Mouse (Mus musculus) neural tube, embryonic 13.5 days (tissue): ENCODE data around the gene Sgpp2. TPM values are rescaled to one million over a fixed set of nuclear protein-coding genes. Genes with fewer than 3 reads are reported as not detected.

ENCODE experiments used
- ATAC-seq: fragments of 200-750 bp; cut with Nextera tagmentation; 2 replicates; pipeline ENCODE4 v1.8.0; 2017; ENCODE audit warnings: low read depth, mild to moderate bottlenecking, moderate TSS enrichment, moderate library complexity
- H3K27ac ChIP-seq: fragments of 300-500 bp; sonication (generic); replicated peaks from 2 replicates; pipeline ENCODE4 v1.5.1; 2015; ENCODE audit warnings: moderate library complexity, mild to moderate bottlenecking, inconsistent platforms
- H3K27me3 ChIP-seq: fragments of 300-500 bp; sonication (generic); 2 replicates; pipeline ENCODE4 v1.6.1; 2015; ENCODE audit warnings: mild to moderate bottlenecking, inconsistent platforms
- H3K36me3 ChIP-seq: fragments of 300-500 bp; sonication (generic); 2 replicates; pipeline ENCODE4 v1.6.1; 2015; ENCODE audit warnings: mild to moderate bottlenecking, inconsistent platforms
- H3K4me1 ChIP-seq: fragments of 300-500 bp; sonication (generic); replicated peaks from 2 replicates; pipeline ENCODE4 v1.6.1; 2015; ENCODE audit warnings: inconsistent platforms
- H3K4me2 ChIP-seq: fragments of 300-500 bp; sonication (generic); 2 replicates; pipeline ENCODE4 v1.6.1; 2015; ENCODE audit warnings: inconsistent platforms, mild to moderate bottlenecking, moderate library complexity
- H3K4me3 ChIP-seq: fragments of 300-500 bp; sonication (generic); 2 replicates; pipeline ENCODE4 v1.5.1; 2015; ENCODE audit warnings: mild to moderate bottlenecking, inconsistent platforms
- H3K9ac ChIP-seq: fragments of 300-500 bp; sonication (generic); 2 replicates; pipeline ENCODE4 v1.6.1; 2015; ENCODE audit warnings: moderate library complexity, mild to moderate bottlenecking, inconsistent platforms
- H3K9me3 ChIP-seq: fragments of 300-500 bp; sonication (generic); 2 replicates; pipeline ENCODE4 v1.6.1; 2016; ENCODE audit warnings: inconsistent platforms
- WGBS: fragments of 180-500 bp; shearing (Covaris S2); methylation state at CpG from one replicate; pipeline ENCODE4 v1.1.7; 2015; 5-methylcytosine and 5-hydroxymethylcytosine counted together
- polyA plus RNA-seq: library from polyadenylated mRNA; unstranded; fragments of >200 nt; fragmentation: Nextera tagmentation; extraction: Ambion mirVana; gene quantifications from 2 replicates; pipeline ENCODE4 v1.2.1, GENCODE M21; 2015

The Sgpp2 gene
- polyA plus RNA-seq, 1 experiment from 2014 or later: 2.3 TPM

GRCm38 (mm10) chr1:78373836-78374235 is 63.7 kb downstream of the Sgpp2 start:
- Histone ChIP-seq H3K27ac (no peak overlapping the region), H3K4me1 (peaks cover 7% of the 10 kb centered on the region), H3K27me3 (no peaks in the 10 kb centered on the region), H3K4me2 (no peak overlapping the region), H3K9ac (no peak overlapping the region), H3K36me3 (no peaks in the 10 kb centered on the region), H3K4me3 (no peak overlapping the region), H3K9me3 (peaks cover 10% of the 10 kb centered on the region; the same call in 1 of the 2 replicates)
- ATAC-seq: no peak
- 83% methylated on average over 5 of the region's 5 CpGs for WGBS

DNA sequence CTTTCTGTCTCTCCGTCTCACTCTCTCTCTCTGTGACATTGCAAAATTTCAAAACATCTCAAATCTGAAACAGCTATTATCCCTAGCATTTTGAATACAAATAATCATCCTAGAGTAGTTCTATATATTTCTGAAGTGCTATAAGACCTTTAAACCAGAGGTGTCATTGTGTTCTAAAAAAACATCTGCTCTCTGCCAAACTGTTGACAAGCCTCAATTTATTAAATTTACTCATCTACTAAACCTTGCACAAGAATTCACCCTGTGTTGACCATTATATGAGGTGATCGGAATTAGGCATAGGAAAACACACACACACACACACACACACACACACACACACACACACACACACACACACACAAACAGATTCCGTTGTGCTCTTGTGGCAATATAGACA is 64.9 kb downstream of the Sgpp2 start:
- no peaks in the 10 kb centered on the region for H3K27me3 ChIP-seq
- H3K27ac ChIP-seq: no peak overlapping the region
- ATAC-seq: no peak
- H3K4me3 ChIP-seq: no peak overlapping the region
- peaks cover 7% of the 10 kb centered on the region for H3K4me1 ChIP-seq
- peaks cover 10% of the 10 kb centered on the region; the same call in 1 of the 2 replicates for H3K9me3 ChIP-seq
- no peaks in the 10 kb centered on the region for H3K36me3 ChIP-seq
- no peak overlapping the region for H3K9ac ChIP-seq
- no peak overlapping the region for H3K4me2 ChIP-seq
- 93% methylated on average over 3 of the region's 3 CpGs for WGBS

DNA sequence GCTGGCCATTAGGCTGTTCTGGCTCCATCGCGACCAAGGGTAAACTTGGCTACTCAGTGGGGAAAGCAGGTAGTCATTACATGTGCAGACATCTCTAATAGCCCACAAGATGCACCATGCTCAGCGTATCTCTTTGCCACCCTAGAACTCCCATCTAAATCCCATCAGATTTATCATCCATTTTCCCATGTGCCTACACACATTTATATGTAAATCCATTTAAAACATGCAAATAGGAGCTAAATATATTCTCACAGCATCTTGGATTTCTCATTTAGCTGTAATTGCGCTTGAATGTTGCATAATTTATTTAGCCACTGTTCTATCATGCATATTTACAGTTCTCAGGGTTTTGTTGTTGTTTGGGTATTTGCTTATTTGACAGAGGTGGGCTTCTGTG is 70.8 kb downstream of the Sgpp2 start:
- no peaks in the 10 kb centered on the region for H3K4me1 ChIP-seq
- no peaks in the 10 kb centered on the region for H3K9me3 ChIP-seq
- H3K27me3 ChIP-seq: no peaks in the 10 kb centered on the region
- H3K36me3 ChIP-seq: no peaks in the 10 kb centered on the region
- 65% methylated on average over 4 of the region's 4 CpGs for WGBS
- no peak overlapping the region for H3K4me2 ChIP-seq
- H3K9ac ChIP-seq: no peak overlapping the region
- no peak overlapping the region for H3K4me3 ChIP-seq
- ATAC-seq: no peak
- H3K27ac ChIP-seq: no peak overlapping the region

GRCm38 (mm10) chr1:78387854-78388253 is 77.7 kb downstream of the Sgpp2 start:
- H3K36me3 ChIP-seq: no peaks in the 10 kb centered on the region
- H3K4me1 ChIP-seq: peaks cover 5% of the 10 kb centered on the region
- H3K4me3 ChIP-seq: no peak overlapping the region
- 50% methylated on average over 4 of the region's 4 CpGs for WGBS
- no peak overlapping the region for H3K27ac ChIP-seq
- no peak for ATAC-seq
- H3K9me3 ChIP-seq: no peaks in the 10 kb centered on the region
- no peak overlapping the region for H3K4me2 ChIP-seq
- no peak overlapping the region for H3K9ac ChIP-seq
- H3K27me3 ChIP-seq: peaks cover 3% of the 10 kb centered on the region

- no peak overlapping the region for H3K9ac ChIP-seq
- H3K9me3 ChIP-seq: no peaks in the 10 kb centered on the region
- 10% methylated on average over 3 of the region's 3 CpGs for WGBS
- H3K4me3 ChIP-seq: no peak overlapping the region
- peaks cover 5% of the 10 kb centered on the region for H3K4me1 ChIP-seq
- no peaks in the 10 kb centered on the region for H3K36me3 ChIP-seq
- H3K4me2 ChIP-seq: no peak overlapping the region
- H3K27ac ChIP-seq: no peak overlapping the region
- no peak for ATAC-seq
- peaks cover 3% of the 10 kb centered on the region for H3K27me3 ChIP-seq
Observed at GRCm38 (mm10) chr1:78388848-78389247, 78.7 kb downstream of the Sgpp2 start.

- Histone ChIP-seq H3K9me3 (no peaks in the 10 kb centered on the region), H3K4me3 (no peak overlapping the region), H3K36me3 (no peaks in the 10 kb centered on the region), H3K27me3 (peaks cover 3% of the 10 kb centered on the region; the same call in 1 of the 2 replicates), H3K27ac (no peak overlapping the region), H3K4me2 (no peak overlapping the region), H3K4me1 (peaks cover 11% of the 10 kb centered on the region), H3K9ac (no peak overlapping the region)
- ATAC-seq: no peak
- 67% methylated on average over 8 of the region's 8 CpGs for WGBS
Observed at GRCm38 (mm10) chr1:78395191-78395735, 85.1 kb downstream of the Sgpp2 start.

DNA sequence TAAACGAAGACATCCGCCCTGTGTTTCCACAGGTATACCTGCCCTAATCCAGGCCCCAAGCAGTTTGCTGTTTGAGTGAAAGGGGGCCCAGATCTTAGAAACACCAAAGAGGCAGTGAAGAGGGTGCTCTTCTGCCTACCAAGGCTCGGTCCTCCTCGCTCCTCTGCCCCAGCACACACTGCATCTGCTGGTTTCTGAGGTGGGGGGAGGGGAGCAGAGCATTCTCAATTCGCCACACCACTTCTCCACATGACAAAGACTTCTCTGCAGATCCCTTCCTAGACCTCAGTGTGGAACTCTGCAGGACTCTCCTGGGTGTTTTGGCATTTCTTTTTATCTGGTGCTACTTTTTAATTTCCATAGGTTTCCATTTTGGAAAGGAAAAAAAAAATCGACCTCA is 85.6 kb downstream of the Sgpp2 start:
- no peaks in the 10 kb centered on the region for H3K9me3 ChIP-seq
- no peak for ATAC-seq
- H3K27me3 ChIP-seq: peaks cover 3% of the 10 kb centered on the region; the same call in 1 of the 2 replicates
- no peak overlapping the region for H3K4me3 ChIP-seq
- no peak overlapping the region for H3K27ac ChIP-seq
- peaks cover 11% of the 10 kb centered on the region for H3K4me1 ChIP-seq
- WGBS: 28% methylated on average over 6 of the region's 6 CpGs
- no peak overlapping the region for H3K4me2 ChIP-seq
- H3K9ac ChIP-seq: no peak overlapping the region
- no peaks in the 10 kb centered on the region for H3K36me3 ChIP-seq

DNA sequence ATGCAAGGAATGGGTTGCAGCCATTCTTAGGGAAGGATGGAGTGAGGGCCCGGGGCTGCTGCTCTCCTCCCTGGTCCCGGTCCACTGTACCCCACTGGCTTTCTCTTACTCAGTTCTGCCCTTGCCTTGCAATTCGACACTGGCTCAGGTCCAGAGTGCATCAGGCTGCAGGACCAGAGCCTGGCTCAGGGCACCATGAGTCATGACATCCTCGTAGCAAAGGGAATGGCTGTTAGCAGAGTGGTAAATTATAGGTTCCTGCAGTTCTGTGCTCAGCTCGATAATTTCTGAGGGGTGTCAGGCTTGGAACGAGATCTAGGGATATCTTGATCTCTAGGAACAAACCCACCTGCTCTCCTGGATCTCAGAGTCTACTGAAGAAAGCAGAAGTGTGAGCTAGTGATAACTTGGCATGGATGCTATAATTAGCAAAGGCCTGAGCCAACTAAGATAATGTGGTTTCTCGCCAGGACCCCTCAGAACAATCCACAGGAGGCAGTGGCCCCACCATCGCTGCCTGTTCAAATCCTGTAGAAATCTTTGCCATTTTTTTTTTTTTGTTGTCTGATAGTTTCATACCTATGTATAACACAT is 86.3 kb downstream of the Sgpp2 start:
- Histone ChIP-seq H3K36me3 (no peaks in the 10 kb centered on the region), H3K4me2 (no peak overlapping the region), H3K4me1 (peaks cover 11% of the 10 kb centered on the region), H3K9me3 (no peaks in the 10 kb centered on the region), H3K27me3 (peaks cover 2% of the 10 kb centered on the region; the same call in 1 of the 2 replicates), H3K4me3 (no peak overlapping the region), H3K9ac (no peak overlapping the region), H3K27ac (no peak overlapping the region)
- ATAC-seq: peak; percentile 40; the same call in 1 of the 2 replicates
- 33% methylated on average over 8 of the region's 8 CpGs for WGBS

DNA sequence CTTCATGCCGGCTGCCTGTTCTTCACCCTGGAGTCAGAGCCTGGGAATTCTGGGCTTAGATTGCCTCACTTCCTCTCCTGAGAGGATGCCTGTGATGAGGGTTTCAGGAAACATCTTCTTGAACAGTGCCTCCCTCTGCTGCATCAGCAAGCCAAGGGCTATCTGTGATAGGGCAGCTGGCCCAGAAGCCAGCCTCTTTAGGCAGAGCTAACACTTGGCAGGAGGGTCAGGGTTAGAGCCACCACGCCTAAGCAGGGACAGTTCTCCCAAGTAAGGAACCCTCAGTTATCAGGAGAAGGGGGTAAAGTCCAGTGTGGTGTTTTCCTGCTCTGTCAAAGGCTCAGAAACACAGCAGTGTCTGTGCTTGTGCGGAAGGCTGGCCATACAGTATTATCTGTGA is 89.6 kb downstream of the Sgpp2 start:
- H3K4me1 ChIP-seq: peaks cover 11% of the 10 kb centered on the region
- H3K9me3 ChIP-seq: no peaks in the 10 kb centered on the region
- H3K27ac ChIP-seq: no peak overlapping the region
- no peak overlapping the region for H3K4me2 ChIP-seq
- WGBS: 76% methylated on average over 3 of the region's 3 CpGs
- H3K36me3 ChIP-seq: no peaks in the 10 kb centered on the region
- H3K27me3 ChIP-seq: no peaks in the 10 kb centered on the region
- ATAC-seq: no peak
- no peak overlapping the region for H3K9ac ChIP-seq
- no peak overlapping the region for H3K4me3 ChIP-seq

DNA sequence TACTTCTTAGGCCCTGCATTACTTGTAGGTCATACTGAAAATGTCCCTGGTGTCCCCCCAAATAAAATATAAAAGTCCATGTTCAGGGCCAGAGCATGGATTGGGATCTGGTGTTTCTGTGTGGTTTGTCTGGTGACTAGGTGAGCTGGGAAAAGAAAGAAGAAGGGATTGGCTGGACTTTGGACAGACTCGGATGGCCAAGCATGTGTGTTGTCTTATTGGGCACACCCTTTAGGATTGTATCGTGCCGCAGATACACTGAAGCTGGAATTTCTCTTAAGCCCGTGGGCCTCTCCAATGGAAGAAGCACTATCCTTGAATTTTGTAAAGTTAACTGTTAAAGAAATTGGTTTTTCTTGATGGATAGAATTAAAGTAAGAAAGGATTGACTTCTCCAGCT is 91.3 kb downstream of the Sgpp2 start:
- 95% methylated on average over 4 of the region's 4 CpGs for WGBS
- no peak overlapping the region for H3K9ac ChIP-seq
- H3K9me3 ChIP-seq: no peaks in the 10 kb centered on the region
- H3K4me2 ChIP-seq: no peak overlapping the region
- H3K36me3 ChIP-seq: no peaks in the 10 kb centered on the region
- no peak overlapping the region for H3K27ac ChIP-seq
- peaks cover 1% of the 10 kb centered on the region for H3K4me1 ChIP-seq
- no peak overlapping the region for H3K4me3 ChIP-seq
- no peak for ATAC-seq
- H3K27me3 ChIP-seq: no peaks in the 10 kb centered on the region

GRCm38 (mm10) chr1:78409396-78409795 is 99.3 kb downstream of the Sgpp2 start:
- ATAC-seq: no peak
- H3K27ac ChIP-seq: no peak overlapping the region
- H3K4me2 ChIP-seq: no peak overlapping the region
- H3K9ac ChIP-seq: no peak overlapping the region
- WGBS: 94% methylated on average over 2 of the region's 2 CpGs
- H3K27me3 ChIP-seq: no peaks in the 10 kb centered on the region
- H3K36me3 ChIP-seq: no peaks in the 10 kb centered on the region
- no peak overlapping the region for H3K4me3 ChIP-seq
- H3K4me1 ChIP-seq: no peaks in the 10 kb centered on the region
- H3K9me3 ChIP-seq: no peaks in the 10 kb centered on the region

GRCm38 (mm10) chr1:78412668-78413067 is 102.5 kb downstream of the Sgpp2 start:
- no peaks in the 10 kb centered on the region for H3K4me1 ChIP-seq
- H3K27me3 ChIP-seq: no peaks in the 10 kb centered on the region
- H3K9ac ChIP-seq: no peak overlapping the region
- ATAC-seq: no peak
- H3K9me3 ChIP-seq: no peaks in the 10 kb centered on the region
- 25% methylated on average over 7 of the region's 7 CpGs for WGBS
- no peak overlapping the region for H3K4me2 ChIP-seq
- H3K27ac ChIP-seq: no peak overlapping the region
- H3K4me3 ChIP-seq: no peak overlapping the region
- 0 out of 2 replicates have a peak, but pooled peaks cover 4% of the 10 kb centered on the region for H3K36me3 ChIP-seq

- H3K27me3 ChIP-seq: no peaks in the 10 kb centered on the region
- WGBS: 90% methylated on average over 5 of the region's 5 CpGs
Observed at GRCm38 (mm10) chr1:78414421-78414820, 104.3 kb downstream of the Sgpp2 start.

More at GRCm38 (mm10) chr1:78414421-78414820, 104.3 kb downstream of the Sgpp2 start:
- no peak overlapping the region for H3K4me3 ChIP-seq
- no peaks in the 10 kb centered on the region for H3K9me3 ChIP-seq
- H3K36me3 ChIP-seq: 0 out of 2 replicates have a peak, but pooled peaks cover 8% of the 10 kb centered on the region
- no peaks in the 10 kb centered on the region for H3K4me1 ChIP-seq
- no peak overlapping the region for H3K4me2 ChIP-seq
- ATAC-seq: no peak
- no peak overlapping the region for H3K27ac ChIP-seq
- H3K9ac ChIP-seq: no peak overlapping the region
